Mouse (Mus musculus) T-helper 17 cell (primary cell): Measurements from ENCODE around the gene Gm13102.

Source experiments
- in situ Hi-C, 2 experiments: fragments of 300-600 bp; cut with MboI, MseI; formaldehyde crosslinking; loops; 1 replicate in 1 of 2; 2 replicates in 1 of 2; pipeline ENCODE4 v1.15.1; 2025; ENCODE audit warnings: high pct_unique_total_duplicates in 2 of 2

The Gm13102 gene

GRCm38 (mm10) chr4:144106174-144106573 is at the start of gene Gm13102:
Gm13102 (plus strand) TSS chr4:144106474.
- in situ Hi-C loops, result loop anchor here in 1 of 2 experiments (10.0 kb wide), 1 partner anchor 51 kb away; the partner anchor contains the start of gene Pramel4

GRCm38 (mm10) chr4:144058826-144059225 is 47.4 kb upstream of the Gm13102 start, which contains the start of gene Pramel4:
Pramel4 (plus strand) TSS chr4:144059126.
- in situ Hi-C loops, result loop anchor here in 1 of 2 experiments (10.0 kb wide), 1 partner anchor 46 kb away; the partner anchor contains the start of gene Gm13102
